Mouse (Mus musculus) cerebellum, adult 2 months (tissue): Measurements from ENCODE around the gene Snrpd3.

Experiments
- CTCF ChIP-seq: fragments of 200-500 bp; IDR thresholded peaks from 2 replicates; pipeline ENCODE4 v1.5.1; 2011; ENCODE audit warnings: low read depth, mild to moderate bottlenecking, control low read depth, low read length, moderate library complexity, borderline replicate concordance; ENCODE audit not compliant: insufficient read depth
- POLR2A ChIP-seq: fragments of 200-500 bp; IDR thresholded peaks from 2 replicates; pipeline ENCODE4 v1.6.1; 2011; ENCODE audit warnings: low read length, control low read depth, borderline replicate concordance; ENCODE audit not compliant: insufficient read depth

- TF ChIP-seq CTCF (no peak), POLR2A (no peak)
Measured at GRCm38 (mm10) chr10:75555557-75555956, 38.2 kb downstream of the Snrpd3 start.
